Mouse (Mus musculus) embryonic fibroblast, embryonic 13.5 days (primary cell): Measurements from ENCODE around the gene Srm.
A peak's percentile ranks its signal among the peaks of the same experiment; 100 is the strongest.

ENCODE experiments used
- CTCF ChIP-seq: IDR thresholded peaks from 2 replicates; pipeline ENCODE4 v1.5.1; 2011; ENCODE audit warnings: mild to moderate bottlenecking, control low read depth, low read length, moderate library complexity, borderline replicate concordance; ENCODE audit not compliant: insufficient read depth
- POLR2A ChIP-seq: IDR thresholded peaks from 2 replicates; pipeline ENCODE4 v1.6.1; 2011; ENCODE audit warnings: low read depth, mild to moderate bottlenecking, control low read depth, low read length, moderate library complexity

GRCm38 (mm10) chr4:148591171-148591630, at the start of gene Srm:
- TF ChIP-seq POLR2A (peak; percentile 50), CTCF (no peak)
